In the genomic region with DNA sequence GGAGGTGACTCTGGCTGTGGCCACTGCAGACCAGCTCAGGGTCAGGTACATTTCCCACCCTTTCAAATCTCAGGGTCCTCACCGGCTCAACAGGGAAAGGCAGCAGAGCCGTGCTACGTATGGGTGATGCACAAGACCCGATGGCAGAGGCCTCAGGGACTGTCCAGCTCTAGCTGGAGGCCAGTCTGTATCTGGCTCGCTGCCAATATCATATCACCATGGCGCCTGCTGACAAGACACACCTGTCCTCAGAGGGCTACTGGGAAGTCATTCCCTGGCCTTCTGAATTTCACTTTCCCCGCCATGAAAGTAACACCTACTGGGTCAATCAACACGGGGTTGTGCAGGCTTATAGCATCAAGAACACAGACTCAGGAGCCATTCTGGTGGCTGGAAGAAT, we compare ENCODE assay signal across 24 mouse cellular contexts. TPM values are rescaled to one million over a fixed set of nuclear protein-coding genes. Genes with fewer than 3 reads are reported as not detected.
A peak's percentile ranks its signal among the peaks of the same experiment; 100 is the strongest.
DNase-seq lines count a peak whose midpoint lies in the region; ATAC-seq and TF ChIP-seq lines count a peak whose summit lies in the region.
"Had no signal": no experiment of that assay in that cellular context is flagged by ENCODE, and none has a peak within 500 bp of the region (broad histone marks: within the 10 kb centered on the region; RNA-seq: fewer than 3 reads in every experiment).

No protein-coding gene starts in this region.

- no peaks in the 10 kb centered on the region for H3K4me1 ChIP-seq in limb, embryonic 13.5 days
- H3K4me1 ChIP-seq in limb, embryonic 10.5 days: no peaks in the 10 kb centered on the region
- H3K4me1 ChIP-seq in E14TG2a.4 (replicated peaks; ENCODE audit: low read depth, low read length): peaks cover 8% of the 10 kb centered on the region; the same call in 1 of the 2 replicates
- H3K4me1 ChIP-seq in intestine, postnatal 0 days (replicated peaks; ENCODE audit: control insufficient read depth, insufficient read depth, low read length): no peaks in the 10 kb centered on the region
- no peaks in the 10 kb centered on the region for H3K4me1 ChIP-seq in hindbrain, embryonic 12.5 days
- H3K4me1 ChIP-seq: embryonic facial prominence, embryonic 13.5 days; forebrain, embryonic 13.5 days; midbrain, embryonic 10.5 days; stomach, embryonic 15.5 days had no signal

- H3K4me3 ChIP-seq in limb, embryonic 13.5 days: no peak overlapping the region
- H3K4me3 ChIP-seq in limb, embryonic 10.5 days: no peak overlapping the region
- H3K4me3 ChIP-seq in E14TG2a.4 (replicated peaks; ENCODE audit: low read length): 0 out of 2 replicates have a peak overlapping the region, but pooled peaks have one; percentile 10
- H3K4me3 ChIP-seq in intestine, postnatal 0 days (ENCODE audit: low read depth, low read length): no peak overlapping the region
- H3K4me3 ChIP-seq in hindbrain, embryonic 12.5 days: no peak overlapping the region
- H3K4me3 ChIP-seq: embryonic facial prominence, embryonic 13.5 days; forebrain, embryonic 13.5 days; gastrocnemius, adult 2 months; midbrain, embryonic 10.5 days; stomach, embryonic 15.5 days had no signal

- intact Hi-C loops in left cerebral cortex, postnatal 36 days (cut with DNase I): no loop called here

- H3K27ac ChIP-seq in limb, embryonic 13.5 days: no peak overlapping the region
- no peak overlapping the region for H3K27ac ChIP-seq in limb, embryonic 10.5 days
- peak overlapping the region; percentile 11; the same call in 1 of the 2 replicates for H3K27ac ChIP-seq in intestine, postnatal 0 days (ENCODE audit: low read depth, low read length)
- H3K27ac ChIP-seq in hindbrain, embryonic 12.5 days: no peak overlapping the region
- H3K27ac ChIP-seq: embryonic facial prominence, embryonic 13.5 days; forebrain, embryonic 13.5 days; gastrocnemius, adult 2 months; liver, embryonic 14.5 days; midbrain, embryonic 10.5 days; stomach, embryonic 15.5 days had no signal

- peak; percentile 28; the same call in 1 of the 2 replicates for ATAC-seq in limb, embryonic 13.5 days (ENCODE audit: low FRiP score, low read depth)
- ATAC-seq in intestine, postnatal 0 days: no peak
- ATAC-seq in hindbrain, embryonic 12.5 days (ENCODE audit: low FRiP score): no peak
- ATAC-seq: activated CD4-positive, CD25-positive, alpha-beta regulatory T cell, adult 4 months; forebrain, embryonic 13.5 days had no signal

- no peaks in the 10 kb centered on the region for H3K9me3 ChIP-seq in limb, embryonic 13.5 days
- H3K9me3 ChIP-seq in limb, embryonic 10.5 days (replicated peaks): no peaks in the 10 kb centered on the region
- H3K9me3 ChIP-seq in E14TG2a.4 (ENCODE audit: low read length): no peaks in the 10 kb centered on the region
- H3K9me3 ChIP-seq in intestine, postnatal 0 days (ENCODE audit: control insufficient read depth): no peaks in the 10 kb centered on the region
- no peaks in the 10 kb centered on the region for H3K9me3 ChIP-seq in hindbrain, embryonic 12.5 days (replicated peaks)
- H3K9me3 ChIP-seq: embryonic facial prominence, embryonic 13.5 days; forebrain, embryonic 13.5 days; midbrain, embryonic 10.5 days; stomach, embryonic 15.5 days had no signal

- peaks cover 93% of the 10 kb centered on the region for H3K36me3 ChIP-seq in limb, embryonic 13.5 days
- peaks cover 97% of the 10 kb centered on the region for H3K36me3 ChIP-seq in limb, embryonic 10.5 days
- H3K36me3 ChIP-seq in E14TG2a.4 (ENCODE audit: insufficient read depth, low read length): peaks cover 63% of the 10 kb centered on the region
- H3K36me3 ChIP-seq in intestine, postnatal 0 days (ENCODE audit: control insufficient read depth, insufficient read depth): peaks cover 71% of the 10 kb centered on the region
- peaks cover 36% of the 10 kb centered on the region for H3K36me3 ChIP-seq in hindbrain, embryonic 12.5 days

- no peak for TF ChIP-seq CTCF in E14TG2a.4 (conservative IDR thresholded peaks at IDR 0.05; ENCODE audit: low read length)
- no peak for TF ChIP-seq CTCF in intestine, postnatal 0 days (IDR thresholded peaks at IDR 0.05; ENCODE audit: low read depth)

- no peak overlapping the region for H3K9ac ChIP-seq in limb, embryonic 13.5 days
- no peak overlapping the region for H3K9ac ChIP-seq in intestine, postnatal 0 days (ENCODE audit: low read depth, low read length)
- no peak overlapping the region for H3K9ac ChIP-seq in hindbrain, embryonic 12.5 days
- H3K9ac ChIP-seq: embryonic facial prominence, embryonic 13.5 days; forebrain, embryonic 13.5 days; liver, embryonic 14.5 days; stomach, embryonic 15.5 days had no signal

- WGBS in limb, embryonic 13.5 days: 85% methylated on average over 8 of the region's 8 CpGs
- 96% methylated on average over 8 of the region's 8 CpGs for WGBS in limb, embryonic 10.5 days
- 56% methylated on average over 8 of the region's 8 CpGs for WGBS in intestine, postnatal 0 days
- WGBS in hindbrain, embryonic 12.5 days: 94% methylated on average over 8 of the region's 8 CpGs

- H3K4me2 ChIP-seq in limb, embryonic 13.5 days (replicated peaks): no peak overlapping the region
- no peak overlapping the region for H3K4me2 ChIP-seq in intestine, postnatal 0 days (replicated peaks; ENCODE audit: low read depth)
- H3K4me2 ChIP-seq in hindbrain, embryonic 12.5 days (replicated peaks): no peak overlapping the region
- H3K4me2 ChIP-seq: embryonic facial prominence, embryonic 13.5 days; forebrain, embryonic 13.5 days; heart, embryonic 11.5 days; stomach, embryonic 15.5 days had no signal

- DNase-seq in limb, embryonic 10.5 days (ENCODE audit: low spot score): no peak
- peak; percentile 31 for DNase-seq in lung, postnatal 25 days (ENCODE audit: low spot score)
- no peak for DNase-seq in left cerebral cortex, postnatal 36 days (ENCODE audit: low spot score in 2 of 2)
- DNase-seq in spleen, postnatal 36 days (ENCODE audit: low spot score in 2 of 2): no peak
- DNase-seq: adrenal gland, adult 8-10 months; cerebellum, adult 18-20 months; cerebellum, postnatal 14 days; gastrocnemius, adult 2 months; kidney, adult 8-10 months; kidney, postnatal 14 days; spleen, adult 18-20 months; thymus, adult 2 months; thymus, postnatal 4 days had no signal

- H3K27me3 ChIP-seq in limb, embryonic 13.5 days: no peaks in the 10 kb centered on the region
- no peaks in the 10 kb centered on the region for H3K27me3 ChIP-seq in limb, embryonic 10.5 days (ENCODE audit: low read depth, poor library complexity, severe bottlenecking)
- no peaks in the 10 kb centered on the region for H3K27me3 ChIP-seq in E14TG2a.4 (ENCODE audit: insufficient read depth, low read length)
- no peaks in the 10 kb centered on the region for H3K27me3 ChIP-seq in intestine, postnatal 0 days (replicated peaks; ENCODE audit: control insufficient read depth, insufficient read depth, low read length)
- H3K27me3 ChIP-seq in hindbrain, embryonic 12.5 days: no peaks in the 10 kb centered on the region
- H3K27me3 ChIP-seq: embryonic facial prominence, embryonic 13.5 days; forebrain, embryonic 13.5 days; stomach, embryonic 15.5 days had no signal

RNA-seq across cellular contexts. Expression of gene Ppp6r3, which starts 36.2 kb away (rescaled TPM):
- 61.0 and 65.1 TPM in 2 replicates for polyA plus RNA-seq in limb, embryonic 13.5 days (2015; fragmentation: Nextera tagmentation; extraction: Ambion mirVana)
- 68.5 and 82.4 TPM in 2 replicates for polyA plus RNA-seq in limb, embryonic 10.5 days (2016; fragmentation: Nextera tagmentation; extraction: Ambion mirVana)
- 25.7 and 28.5 TPM in 2 replicates for polyA plus RNA-seq in intestine, postnatal 0 days (2015; fragmentation: Nextera tagmentation; extraction: Ambion mirVana)
- 10 to 100 TPM; 73.8 to 81.5 TPM for total RNA-seq in left cerebral cortex, postnatal 36 days (2021)
- polyA plus RNA-seq in hindbrain, embryonic 12.5 days (2016; fragmentation: Nextera tagmentation; extraction: Ambion mirVana): 79.9 and 83.9 TPM in 2 replicates
